Mouse (Mus musculus): Measurements from ENCODE around the gene Mmp8.
A peak's percentile ranks its signal among the peaks of the same experiment; 100 is the strongest.

Mmp8 gene

GRCm38 (mm10) chr9:7558221-7559017 lies at the start of gene Mmp8:
TSS of gene Mmp8 (plus strand) at chr9:7558456.
- no peak for DNase-seq

- DNase-seq = no peak
These were observed 48.5 kb upstream of the Mmp8 start for GRCm38 (mm10) chr9:7509619-7510233.

GRCm38 (mm10) chr9:7517944-7518571 lies 40.2 kb upstream of the Mmp8 start:
- DNase-seq = no peak

- DNase-seq = no peak
These were observed 31.9 kb upstream of the Mmp8 start for GRCm38 (mm10) chr9:7526255-7526940.

- DNase-seq = no peak
These were observed 15.5 kb upstream of the Mmp8 start for GRCm38 (mm10) chr9:7542763-7543162.

- DNase-seq = no peak
These were observed 13.3 kb upstream of the Mmp8 start for GRCm38 (mm10) chr9:7544923-7545457.

- DNase-seq = no peak
These were observed 12.8 kb upstream of the Mmp8 start for GRCm38 (mm10) chr9:7545471-7545870.

- no peak for DNase-seq
These were observed 12.3 kb upstream of the Mmp8 start for GRCm38 (mm10) chr9:7545920-7546319.

- no peak for DNase-seq
These were observed 6.3 kb upstream of the Mmp8 start for GRCm38 (mm10) chr9:7551943-7552342.

GRCm38 (mm10) chr9:7553536-7553935 lies 4.7 kb upstream of the Mmp8 start:
- no peak for DNase-seq

- peak; percentile 21 for DNase-seq
These were observed 3.9 kb upstream of the Mmp8 start for GRCm38 (mm10) chr9:7554382-7554781.

GRCm38 (mm10) chr9:7560026-7560425 lies 1.8 kb downstream of the Mmp8 start:
- no peak for DNase-seq

GRCm38 (mm10) chr9:7567376-7567775 lies 9.1 kb downstream of the Mmp8 start:
- no peak for DNase-seq

- no peak for DNase-seq
These were observed 9.7 kb downstream of the Mmp8 start for GRCm38 (mm10) chr9:7567923-7568322.

GRCm38 (mm10) chr9:7570485-7570884 lies 12.2 kb downstream of the Mmp8 start:
- DNase-seq = no peak

- no peak for DNase-seq
These were observed 12.9 kb downstream of the Mmp8 start, which contains the start of gene Mmp27 for GRCm38 (mm10) chr9:7571162-7571561. TSS of gene Mmp27 (plus strand) at chr9:7571396.

- DNase-seq = no peak
These were observed 13.9 kb downstream of the Mmp8 start for GRCm38 (mm10) chr9:7572188-7572587.

GRCm38 (mm10) chr9:7572663-7573308 lies 14.5 kb downstream of the Mmp8 start:
- DNase-seq = no peak

GRCm38 (mm10) chr9:7575526-7575925 lies 17.3 kb downstream of the Mmp8 start:
- DNase-seq = no peak

GRCm38 (mm10) chr9:7577371-7577770 lies 19.1 kb downstream of the Mmp8 start:
- DNase-seq = no peak

- DNase-seq = no peak
These were observed 31.8 kb downstream of the Mmp8 start for GRCm38 (mm10) chr9:7590063-7590462.

GRCm38 (mm10) chr9:7593272-7593812 lies 35.1 kb downstream of the Mmp8 start:
- no peak for DNase-seq

Measured in thymus, postnatal 25 days (tissue).